Mouse (Mus musculus): Measurements from ENCODE around the gene Fbn1.

Gene Fbn1

GRCm38 (mm10) chr2:125330506-125330905 is 177.3 kb downstream of the Fbn1 start:
- DNase-seq, result no peak

- no peak for DNase-seq
These were observed 182.5 kb downstream of the Fbn1 start for GRCm38 (mm10) chr2:125325125-125325855.

GRCm38 (mm10) chr2:125324455-125324854 is 183.3 kb downstream of the Fbn1 start:
- DNase-seq, result no peak

DNA sequence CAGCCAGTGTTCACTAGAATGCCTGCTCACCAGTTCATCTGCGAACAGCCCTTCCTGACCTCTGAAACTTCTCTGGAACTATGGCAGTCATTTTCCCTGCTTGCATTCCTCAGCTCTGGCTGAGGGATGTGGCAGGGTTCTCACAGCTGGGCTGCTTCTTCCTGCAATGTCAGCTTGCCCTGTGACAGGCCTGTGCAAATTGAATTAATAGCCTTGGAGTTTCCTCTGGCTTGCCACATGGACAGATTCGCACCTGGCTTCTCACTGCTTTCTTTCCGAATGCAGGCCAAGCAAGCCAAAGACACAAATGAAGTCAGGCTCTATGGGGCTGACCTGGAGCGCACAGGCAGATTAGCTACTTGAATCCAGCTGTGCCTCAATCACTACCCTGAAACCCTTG is 184.4 kb downstream of the Fbn1 start:
- no peak for DNase-seq

GRCm38 (mm10) chr2:125322581-125322980 is 185.2 kb downstream of the Fbn1 start:
- no peak for DNase-seq

GRCm38 (mm10) chr2:125321071-125321470 is 186.7 kb downstream of the Fbn1 start:
- DNase-seq, result no peak

GRCm38 (mm10) chr2:125319651-125320050 is 188.1 kb downstream of the Fbn1 start:
- no peak for DNase-seq

GRCm38 (mm10) chr2:125318371-125319061 is 189.3 kb downstream of the Fbn1 start:
- DNase-seq, result no peak

GRCm38 (mm10) chr2:125315203-125315602 is 192.6 kb downstream of the Fbn1 start:
- no peak for DNase-seq

- no peak for DNase-seq
These were observed 193.4 kb downstream of the Fbn1 start for GRCm38 (mm10) chr2:125314169-125314925.

DNA sequence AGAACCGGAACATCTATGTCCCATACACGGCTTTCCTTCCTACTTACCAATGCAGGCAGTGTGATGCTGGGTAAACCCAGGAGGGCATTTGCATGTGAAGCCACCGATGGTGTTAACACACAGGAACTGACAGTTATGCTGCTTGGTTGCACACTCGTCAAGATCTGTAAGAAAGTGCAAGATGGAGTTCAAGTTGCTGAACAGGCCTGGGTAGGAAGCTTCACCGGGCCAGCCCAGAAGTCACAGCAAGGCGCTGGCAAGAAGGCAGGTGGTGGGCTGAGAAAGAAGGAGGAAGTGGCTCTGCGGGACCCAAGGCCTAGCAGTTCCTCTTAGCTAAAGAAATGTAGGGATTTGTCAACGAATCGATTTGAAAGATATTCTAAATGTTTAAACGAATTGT is 198.1 kb downstream of the Fbn1 start:
- DNase-seq, result no peak

DNA sequence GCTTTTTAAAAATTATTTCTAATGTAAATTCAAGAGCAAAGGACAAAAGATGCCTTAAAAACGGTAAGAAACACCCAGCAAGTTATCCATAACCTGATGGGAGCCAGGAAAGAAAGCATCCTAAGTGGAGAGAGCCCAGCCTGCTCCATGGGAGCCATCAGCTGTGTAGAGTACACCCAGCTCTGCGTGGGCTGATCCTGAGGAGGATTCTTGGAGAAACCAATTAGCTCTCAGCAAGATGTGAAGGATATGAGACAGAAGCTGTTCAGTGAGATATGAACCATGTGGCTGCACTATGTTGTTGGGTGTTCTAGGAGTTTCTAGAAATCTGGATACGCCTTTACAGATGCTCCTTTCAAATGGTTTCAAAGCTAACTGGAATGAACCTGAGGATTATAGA is 202.1 kb downstream of the Fbn1 start:
- DNase-seq, result no peak

DNA sequence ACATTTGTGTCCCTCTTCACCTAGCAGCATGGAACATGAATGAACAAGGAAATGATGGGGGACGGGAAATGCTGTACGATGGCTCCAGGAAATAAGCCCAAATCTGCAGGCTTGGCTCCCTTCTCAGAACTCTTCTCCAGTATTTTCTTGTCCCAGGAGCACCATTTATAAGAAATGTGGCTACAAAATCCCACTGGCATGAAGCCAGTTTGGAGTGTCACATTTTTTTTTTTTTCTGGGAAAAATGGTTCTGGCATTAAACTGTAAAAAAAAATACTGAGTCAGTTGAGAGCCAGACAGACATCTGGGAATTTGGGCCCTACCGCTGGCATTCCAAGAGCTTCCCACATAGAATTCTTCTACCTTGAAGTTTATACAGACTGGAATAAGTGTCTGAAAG is 203.0 kb downstream of the Fbn1 start:
- DNase-seq, result no peak

DNA sequence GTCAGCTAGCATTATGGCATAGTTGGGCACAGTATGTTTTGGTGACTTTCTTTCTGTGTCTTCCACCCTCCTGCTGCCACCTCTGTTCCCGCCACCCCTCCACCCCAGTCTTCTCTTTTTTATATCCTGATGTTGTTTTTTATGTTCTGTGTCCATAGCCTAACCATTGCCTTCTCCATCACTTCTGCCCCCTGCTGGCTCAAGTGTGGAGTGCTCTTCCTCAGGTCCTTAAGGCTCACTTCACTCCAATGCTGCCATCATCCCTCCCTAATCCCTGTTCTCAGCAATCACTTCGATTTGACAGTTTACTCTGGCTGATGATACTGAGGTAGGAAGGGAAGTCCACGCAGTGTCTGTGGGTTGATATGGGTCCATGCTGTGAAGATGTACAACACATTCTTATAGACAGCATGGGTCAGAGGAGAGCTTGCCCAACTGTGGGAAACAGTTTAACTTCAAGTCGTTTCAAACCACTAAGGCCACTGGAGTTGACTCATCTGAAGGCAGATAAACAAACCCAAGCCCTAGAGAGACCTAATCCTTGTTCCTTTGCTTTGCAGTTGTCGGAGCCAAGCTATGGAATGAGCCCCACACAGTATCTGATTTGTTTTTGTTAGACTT is 203.9 kb downstream of the Fbn1 start:
- DNase-seq, result no peak

GRCm38 (mm10) chr2:125302625-125302924 is 205.2 kb downstream of the Fbn1 start:
- DNase-seq, result no peak

DNA sequence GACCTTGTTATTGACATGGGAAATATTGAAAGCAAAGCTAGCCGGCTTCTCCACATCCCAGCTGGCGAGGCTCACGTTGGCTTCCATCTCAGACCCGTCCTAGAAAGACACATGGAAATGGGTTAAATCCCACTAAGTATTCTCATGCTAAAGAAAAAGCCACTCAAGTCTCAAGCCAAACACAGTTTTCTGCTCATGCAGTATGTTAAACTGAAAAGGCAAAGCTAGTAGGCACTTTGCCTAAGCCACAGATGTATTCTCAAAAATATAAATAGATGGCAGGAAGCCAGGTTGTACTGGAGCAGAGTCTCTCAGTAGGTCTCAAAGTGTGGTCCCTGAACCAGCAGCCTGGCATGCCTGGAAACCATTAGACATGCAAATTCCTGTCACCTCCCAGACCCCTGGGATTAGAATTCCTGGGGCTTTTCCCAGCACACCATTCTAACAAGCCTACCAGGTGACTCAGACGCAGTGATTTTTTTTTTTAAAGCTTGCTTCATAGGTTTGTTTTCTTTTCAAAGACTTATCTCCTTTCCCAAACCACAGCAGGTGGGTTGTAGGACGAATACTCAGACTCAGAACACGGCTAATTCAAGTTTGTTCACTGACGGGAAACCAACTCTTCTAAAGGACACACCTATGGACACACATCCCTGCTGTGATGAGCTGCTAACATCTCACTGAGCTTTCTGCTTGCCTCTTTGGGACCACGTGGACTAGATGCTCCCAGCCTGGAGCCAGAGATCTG is 205.7 kb downstream of the Fbn1 start:
- DNase-seq, result no peak

- no peak for DNase-seq
These were observed 209.0 kb downstream of the Fbn1 start for GRCm38 (mm10) chr2:125298841-125299240.

GRCm38 (mm10) chr2:125295526-125295925 is 212.3 kb downstream of the Fbn1 start:
- DNase-seq, result no peak

GRCm38 (mm10) chr2:125293969-125294491 is 213.8 kb downstream of the Fbn1 start:
- no peak for DNase-seq

DNA sequence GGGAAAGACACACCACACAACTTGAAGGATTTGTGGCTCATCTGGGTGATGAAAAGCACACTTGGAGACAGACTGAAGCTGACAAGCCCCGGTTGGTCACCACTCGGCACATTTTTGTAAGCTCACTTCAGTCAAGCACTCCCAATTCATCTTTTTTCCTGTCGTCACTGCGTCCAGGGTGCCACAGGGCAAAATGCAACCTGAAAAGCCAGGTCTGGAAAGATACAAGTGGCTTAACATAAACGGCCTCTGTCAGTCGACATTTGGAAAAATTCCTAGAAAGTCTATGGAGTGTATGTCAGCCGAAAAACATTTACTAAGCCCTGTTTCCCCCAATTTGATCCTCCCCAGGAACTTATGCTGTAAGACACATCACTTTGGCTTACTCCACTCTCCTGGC is 215.2 kb downstream of the Fbn1 start:
- no peak for DNase-seq

GRCm38 (mm10) chr2:125291101-125291500 is 216.7 kb downstream of the Fbn1 start:
- DNase-seq, result no peak

DNA sequence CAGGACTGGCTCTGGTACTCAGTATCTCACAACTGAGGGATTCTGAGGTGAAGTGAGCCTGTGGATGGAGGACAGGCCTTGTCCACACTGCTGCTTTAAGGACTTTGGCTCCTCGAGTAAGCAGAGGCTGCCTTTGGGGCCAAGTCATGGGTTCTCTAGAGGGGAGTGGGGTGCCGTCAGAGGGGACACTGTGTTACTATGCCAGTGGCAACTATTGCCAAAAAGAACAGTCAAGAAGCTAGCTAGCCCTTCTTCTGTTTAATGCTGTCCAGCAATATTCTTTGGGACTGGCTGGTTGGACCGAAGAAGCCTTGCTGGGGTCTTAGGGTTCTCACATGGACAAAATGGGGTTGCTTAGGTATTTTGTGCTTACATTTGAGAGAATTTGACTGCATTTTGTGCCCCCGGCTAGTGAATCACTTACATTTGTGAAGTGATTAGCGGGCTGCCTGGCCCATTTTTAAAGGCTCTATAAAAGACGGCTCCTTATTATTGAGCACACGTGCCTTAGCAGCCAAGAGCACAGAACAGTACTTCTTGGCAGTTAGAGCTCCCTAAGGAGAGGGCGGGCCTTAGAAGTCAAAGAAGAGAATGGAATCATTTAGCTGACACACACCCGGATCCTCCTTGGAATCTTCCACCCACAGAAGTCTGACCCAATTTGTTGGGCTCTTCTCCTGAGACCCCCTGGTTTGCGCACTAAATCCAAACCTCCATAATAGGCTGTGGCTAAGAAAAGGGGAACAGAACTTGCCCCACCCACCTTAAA is 217.4 kb downstream of the Fbn1 start:
- no peak for DNase-seq
